Mouse (Mus musculus) heart, postnatal 0 days (tissue): ENCODE measurements around the gene Nanos3.

Experiments
- CTCF ChIP-seq: IDR thresholded peaks from 2 replicates; pipeline ENCODE4 v1.5.1; 2016; ENCODE audit warnings: antibody characterized with exemption, control low read depth, low read depth
- EP300 ChIP-seq: IDR thresholded peaks from 2 replicates; pipeline ENCODE4 v1.6.1; 2016; ENCODE audit warnings: antibody characterized with exemption, low read depth

DNA sequence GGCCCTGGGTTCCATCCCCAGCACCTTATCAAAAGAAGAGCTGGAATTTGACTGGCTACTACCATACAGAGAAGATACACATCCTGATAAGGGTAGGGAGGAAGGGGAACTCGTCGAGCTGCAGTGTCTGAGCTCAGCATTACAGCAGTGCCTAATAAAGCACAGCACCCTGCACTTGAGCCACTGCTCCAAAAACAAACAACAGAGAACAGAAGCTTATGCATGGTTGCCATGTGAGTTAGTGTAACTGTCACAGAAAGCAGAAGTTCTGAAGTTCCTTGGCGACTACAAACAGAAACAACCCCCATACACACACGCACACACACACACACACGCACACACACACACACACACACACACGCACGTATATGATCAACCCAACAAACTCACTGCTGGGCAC is 35.1 kb upstream of the Nanos3 start:
- TF ChIP-seq CTCF (no peak), EP300 (no peak)
